Mouse (Mus musculus): ENCODE measurements around the gene Cmklr1.

Cmklr1 gene

GRCm38 (mm10) chr5:113650035-113650865 is at the start of gene Cmklr1:
TSS of gene Cmklr1 (minus strand) at chr5:113650426.
- no peak for DNase-seq (ENCODE audit: inconsistent ontology term)

DNA sequence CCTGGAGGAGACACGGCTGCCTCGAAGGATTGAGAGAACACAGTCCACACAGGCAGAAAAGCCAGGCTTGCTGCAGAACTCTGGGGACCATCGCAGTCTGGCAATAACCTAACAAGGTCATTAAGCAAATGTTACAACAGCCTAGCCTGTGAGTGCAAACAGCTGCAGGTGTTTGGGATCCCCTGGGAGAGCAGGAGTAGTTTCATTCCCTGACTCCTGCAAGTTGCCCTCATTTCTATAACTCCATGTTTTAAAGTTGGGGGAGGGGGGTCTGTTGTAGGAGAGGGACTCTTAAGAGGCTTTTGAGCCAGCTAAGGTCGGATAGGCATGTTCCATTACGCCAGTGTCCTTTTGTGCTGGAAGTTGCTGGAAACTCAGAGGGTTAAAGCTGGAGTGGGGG is 44.2 kb upstream of the Cmklr1 start:
- no peak for DNase-seq (ENCODE audit: inconsistent ontology term)

DNA sequence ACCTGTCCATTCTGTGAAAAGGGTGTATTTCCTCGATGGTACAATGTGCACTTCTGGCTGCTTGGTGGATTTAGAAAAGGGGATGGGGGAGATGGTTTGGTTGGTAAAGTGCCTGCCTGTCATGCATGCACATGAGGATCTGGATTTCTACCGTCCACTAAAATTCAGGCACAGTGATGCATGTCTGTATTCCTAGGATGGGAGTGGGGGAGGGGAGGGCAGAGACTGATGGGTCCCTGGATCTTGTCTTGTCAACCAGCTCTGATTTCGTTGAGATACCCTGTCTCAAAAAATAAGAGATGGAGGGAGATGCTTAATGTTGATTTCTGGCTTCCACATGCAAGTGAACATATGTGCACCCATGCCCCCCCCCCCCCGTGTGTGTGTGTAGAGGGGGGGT is 43.8 kb upstream of the Cmklr1 start:
- DNase-seq (ENCODE audit: inconsistent ontology term) = no peak

- no peak for DNase-seq (ENCODE audit: inconsistent ontology term)
Observed at GRCm38 (mm10) chr5:113693196-113693755, 43.0 kb upstream of the Cmklr1 start.

DNA sequence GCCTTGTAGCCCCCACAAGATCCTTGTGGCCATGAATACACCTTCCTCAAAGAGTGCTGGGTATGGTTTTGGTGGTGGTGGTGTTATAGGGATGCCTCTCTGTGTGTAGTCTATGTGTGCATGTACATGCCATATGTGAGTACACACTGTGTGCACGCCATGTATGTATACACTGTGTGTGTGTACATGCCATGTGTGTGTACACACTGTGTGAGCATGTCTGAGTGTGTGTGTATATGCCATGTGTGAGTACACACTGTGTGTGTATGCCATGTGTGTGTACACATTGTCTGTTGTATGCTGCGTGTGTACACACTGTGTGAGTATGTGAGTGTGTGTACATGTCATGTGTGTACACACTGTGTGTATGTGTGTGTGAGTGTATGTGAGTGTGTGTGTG is 40.6 kb upstream of the Cmklr1 start:
- DNase-seq (ENCODE audit: inconsistent ontology term) = no peak

DNA sequence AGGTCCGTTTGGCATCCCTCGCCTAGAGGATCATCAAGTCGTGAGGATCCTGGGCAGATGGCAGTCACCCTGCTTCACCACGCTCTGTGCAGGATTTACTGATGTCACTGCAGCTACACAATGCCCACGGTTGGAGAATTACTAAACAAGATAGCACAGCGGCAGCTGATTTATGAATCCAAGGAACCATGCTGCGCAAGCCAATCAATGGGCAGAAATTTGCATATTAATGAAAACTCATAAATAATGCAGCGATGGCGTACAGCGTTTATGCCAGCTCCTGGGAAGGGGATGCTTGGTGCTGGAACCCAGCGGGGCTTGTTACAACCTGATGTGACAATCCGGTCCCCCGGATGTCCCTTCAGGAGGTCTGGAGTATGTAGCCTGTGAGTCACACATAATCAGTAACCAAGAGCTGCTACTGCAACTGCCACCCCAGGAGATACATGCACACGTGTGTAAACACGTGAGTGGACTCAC is 39.9 kb upstream of the Cmklr1 start:
- DNase-seq (ENCODE audit: inconsistent ontology term) = no peak

DNA sequence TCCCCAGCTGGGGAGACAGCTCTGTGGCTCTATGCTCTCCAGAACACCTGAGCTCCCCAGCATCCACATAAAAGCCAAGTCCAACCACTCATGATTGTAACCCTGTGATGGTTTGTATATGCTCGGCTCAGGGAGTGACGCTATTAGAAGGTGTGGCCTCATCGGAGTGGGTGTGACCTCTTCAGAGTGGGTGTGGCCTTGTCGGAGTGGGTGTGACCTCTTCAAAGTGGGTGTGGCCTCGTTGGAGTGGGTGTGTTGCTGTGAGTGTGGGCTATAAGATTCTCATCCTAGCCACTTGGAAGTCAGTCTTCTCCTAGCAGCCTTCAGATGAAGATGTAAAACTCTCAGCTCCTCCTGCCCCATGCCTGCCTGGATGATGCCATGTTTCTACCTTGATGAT is 37.3 kb upstream of the Cmklr1 start:
- no peak for DNase-seq (ENCODE audit: inconsistent ontology term)

- peak; percentile 17 for DNase-seq (ENCODE audit: inconsistent ontology term)
Observed at GRCm38 (mm10) chr5:113685471-113685870, 35.2 kb upstream of the Cmklr1 start.

DNA sequence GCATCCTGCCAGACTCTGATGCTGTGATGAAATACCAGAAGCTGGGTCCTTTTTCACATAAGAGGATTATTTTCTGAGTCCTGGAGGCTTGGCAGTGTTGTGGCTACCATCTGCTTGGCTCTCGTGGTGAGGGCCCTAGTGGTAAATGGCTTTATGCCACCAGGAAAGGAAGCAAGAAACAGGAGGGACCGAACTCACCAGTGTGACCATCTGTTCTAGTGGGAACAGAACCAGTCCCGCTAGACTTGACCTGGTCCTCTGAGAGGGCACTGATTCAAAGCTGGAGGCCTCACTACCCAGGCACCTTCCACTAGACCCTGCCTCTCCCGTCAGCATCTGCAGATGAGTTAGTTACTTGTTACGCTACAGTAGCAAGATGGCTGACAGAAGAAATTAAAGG is 33.0 kb upstream of the Cmklr1 start:
- DNase-seq (ENCODE audit: inconsistent ontology term) = no peak

GRCm38 (mm10) chr5:113682472-113682871 is 32.2 kb upstream of the Cmklr1 start:
- no peak for DNase-seq (ENCODE audit: inconsistent ontology term)

DNA sequence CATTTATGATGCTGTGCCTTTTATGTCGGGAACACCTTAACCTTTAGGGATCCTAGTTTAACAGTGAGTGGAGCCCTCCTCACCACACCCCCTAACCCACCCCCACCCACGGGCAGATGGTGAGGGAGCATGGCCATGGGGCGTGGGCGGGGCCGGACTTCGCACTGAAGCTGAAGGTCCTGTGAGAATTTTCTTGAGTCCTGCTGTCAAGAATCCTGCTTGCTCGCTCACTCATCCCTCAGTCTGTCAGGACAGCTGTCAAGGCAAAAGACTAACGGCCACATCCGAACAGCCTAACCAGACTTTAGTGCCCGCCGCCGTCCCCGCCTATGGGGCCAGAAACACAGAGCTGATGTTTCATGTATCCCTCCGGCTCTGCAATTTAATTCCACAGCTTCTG is 31.0 kb upstream of the Cmklr1 start:
- DNase-seq (ENCODE audit: inconsistent ontology term) = no peak

DNA sequence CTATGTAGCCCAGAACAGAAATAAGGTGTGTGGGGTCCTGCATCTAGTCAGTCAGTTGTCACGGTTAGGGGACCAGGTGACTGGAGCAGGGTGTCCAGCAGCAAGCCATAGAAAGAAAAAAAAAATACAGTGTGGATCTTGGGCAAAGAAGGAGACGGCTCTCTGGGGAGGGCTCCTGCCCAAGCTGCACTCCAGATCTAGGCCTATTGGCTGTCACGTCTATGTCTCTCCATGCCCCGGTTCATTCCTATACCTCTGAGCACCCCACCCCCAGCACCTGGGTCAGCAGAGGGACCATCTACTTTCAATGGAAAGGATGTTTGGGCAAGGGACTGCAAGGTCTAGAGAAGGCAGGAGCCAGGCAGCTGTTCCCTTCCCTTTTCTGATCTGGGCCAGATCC is 29.3 kb upstream of the Cmklr1 start:
- DNase-seq (ENCODE audit: inconsistent ontology term) = no peak

- DNase-seq (ENCODE audit: inconsistent ontology term) = no peak
Observed at GRCm38 (mm10) chr5:113678743-113679452, 28.7 kb upstream of the Cmklr1 start.

DNA sequence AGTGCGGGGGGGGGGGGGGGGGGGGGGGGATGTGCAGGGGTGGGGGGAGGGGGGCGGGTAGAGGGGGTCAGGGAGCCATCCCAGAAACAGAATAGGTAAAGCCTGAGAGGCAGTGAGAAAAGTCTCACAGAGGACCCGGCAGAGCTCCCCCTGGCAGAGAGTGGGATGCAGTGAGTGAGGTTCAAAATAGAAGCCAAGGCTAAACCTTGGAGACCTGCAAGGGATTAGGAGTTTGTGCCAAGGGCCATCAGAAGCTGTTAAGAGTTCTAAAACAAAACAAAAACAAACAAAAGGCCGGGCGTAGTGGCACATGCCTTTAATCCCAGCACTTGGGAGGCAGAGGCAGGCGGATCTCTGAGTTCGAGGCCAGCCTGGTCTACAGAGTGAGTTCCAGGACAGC is 27.3 kb upstream of the Cmklr1 start:
- no peak for DNase-seq (ENCODE audit: inconsistent ontology term)

DNA sequence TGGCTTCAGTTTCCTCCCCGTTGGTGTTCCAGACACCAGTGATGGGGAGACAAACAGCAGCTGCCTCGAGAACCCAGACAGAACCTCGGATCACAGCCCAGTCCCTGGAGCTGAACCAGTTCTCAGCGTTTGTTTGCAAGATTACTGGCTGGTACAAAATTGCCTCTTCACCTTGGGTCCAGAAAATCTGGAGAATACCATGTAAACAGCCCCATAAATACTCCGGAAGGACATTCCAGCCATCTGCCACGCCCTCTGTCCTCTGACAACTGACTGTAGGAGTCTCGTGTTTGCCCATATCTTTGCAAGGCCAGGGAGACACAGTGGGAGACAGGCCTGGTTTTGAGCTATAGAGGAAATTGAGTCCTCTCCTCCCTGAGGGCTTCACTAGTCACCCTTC is 24.6 kb upstream of the Cmklr1 start:
- DNase-seq (ENCODE audit: inconsistent ontology term) = no peak

- no peak for DNase-seq (ENCODE audit: inconsistent ontology term)
Observed at GRCm38 (mm10) chr5:113672456-113672855, 22.2 kb upstream of the Cmklr1 start.

GRCm38 (mm10) chr5:113670597-113670996 is 20.4 kb upstream of the Cmklr1 start:
- no peak for DNase-seq (ENCODE audit: inconsistent ontology term)

GRCm38 (mm10) chr5:113670110-113670509 is 19.9 kb upstream of the Cmklr1 start:
- DNase-seq (ENCODE audit: inconsistent ontology term) = no peak

DNA sequence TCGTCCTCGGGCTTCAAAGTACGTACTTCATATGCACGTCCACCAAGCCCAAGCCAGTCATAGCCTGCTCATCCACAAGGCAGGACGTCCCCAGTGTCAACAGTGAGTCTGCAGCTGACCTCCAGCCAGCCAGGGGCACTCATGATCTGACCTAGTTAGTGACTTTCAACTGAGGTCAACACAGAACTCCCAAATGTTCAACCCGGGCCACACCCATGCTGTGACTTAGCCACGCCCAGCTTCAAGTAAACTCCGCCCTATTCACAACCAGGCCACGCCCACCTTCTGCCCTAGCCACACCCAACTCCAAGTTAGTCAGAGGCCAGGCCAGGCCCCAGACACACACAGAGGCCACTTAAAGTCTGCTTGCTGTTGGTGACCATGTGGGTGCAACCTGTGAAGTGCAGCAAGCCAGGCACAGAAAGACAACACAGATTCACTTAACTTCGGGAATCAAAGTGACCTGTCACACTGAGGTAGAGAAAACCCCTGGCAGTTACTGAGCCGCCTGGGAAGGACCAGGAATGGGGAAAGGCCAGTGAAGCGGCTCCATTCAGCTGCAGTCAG is 14.5 kb upstream of the Cmklr1 start:
- no peak for DNase-seq (ENCODE audit: inconsistent ontology term)

GRCm38 (mm10) chr5:113664127-113664526 is 13.9 kb upstream of the Cmklr1 start:
- no peak for DNase-seq (ENCODE audit: inconsistent ontology term)

GRCm38 (mm10) chr5:113660872-113661271 is 10.6 kb upstream of the Cmklr1 start:
- DNase-seq (ENCODE audit: inconsistent ontology term) = no peak

GRCm38 (mm10) chr5:113654821-113655220 is 4.6 kb upstream of the Cmklr1 start:
- peak; percentile 29 for DNase-seq (ENCODE audit: inconsistent ontology term)
